Mouse (Mus musculus) cerebellum, postnatal 25 days (tissue): ENCODE measurements around the gene Timm10b.

Source experiments
- DNase-seq, 2 experiments: peaks; one replicate each; pipeline ENCODE4 v3.0.0; 2021; ENCODE audit warnings: mixed read lengths in 2 of 2

The Timm10b gene

GRCm38 (mm10) chr7:105639756-105640155 is at the start of gene Timm10b:
TSS of gene Timm10b (plus strand) at chr7:105640056.
- DNase-seq = no peak

- DNase-seq = no peak
These were observed 49.8 kb upstream of the Timm10b start for GRCm38 (mm10) chr7:105590097-105590496.

- DNase-seq = peak; percentile 73 to 87
These were observed 36.8 kb upstream of the Timm10b start for GRCm38 (mm10) chr7:105602860-105603623.

GRCm38 (mm10) chr7:105608467-105608866 is 31.4 kb upstream of the Timm10b start:
- no peak for DNase-seq

GRCm38 (mm10) chr7:105611767-105612166 is 28.1 kb upstream of the Timm10b start:
- DNase-seq = no peak

GRCm38 (mm10) chr7:105614400-105614799 is 25.5 kb upstream of the Timm10b start:
- DNase-seq = no peak

GRCm38 (mm10) chr7:105615720-105616119 is 24.1 kb upstream of the Timm10b start:
- DNase-seq = no peak

GRCm38 (mm10) chr7:105616561-105616960 is 23.3 kb upstream of the Timm10b start:
- no peak for DNase-seq

GRCm38 (mm10) chr7:105617810-105618209 is 22.0 kb upstream of the Timm10b start:
- no peak for DNase-seq

GRCm38 (mm10) chr7:105619701-105620100 is 20.2 kb upstream of the Timm10b start:
- DNase-seq = no peak

- DNase-seq = peak in 1 of 2 experiments; percentile 3
These were observed 18.8 kb upstream of the Timm10b start for GRCm38 (mm10) chr7:105621053-105621452.

- peak in 1 of 2 experiments; percentile 2 for DNase-seq
These were observed 18.1 kb upstream of the Timm10b start for GRCm38 (mm10) chr7:105621646-105622292.

- DNase-seq = peak; percentile 81 to 82
These were observed 14.5 kb upstream of the Timm10b start for GRCm38 (mm10) chr7:105625397-105625796.

GRCm38 (mm10) chr7:105628633-105629032 is 11.2 kb upstream of the Timm10b start:
- DNase-seq = peak in 1 of 2 experiments; percentile 48

- DNase-seq = peak; percentile 84
These were observed 7.3 kb upstream of the Timm10b start for GRCm38 (mm10) chr7:105632551-105632972.

- DNase-seq = peak; percentile 95 to 99
These were observed 6.6 kb upstream of the Timm10b start, which contains the start of gene Trim3 for GRCm38 (mm10) chr7:105633127-105633800. TSS of gene Trim3 (minus strand) at chr7:105633571.

- DNase-seq = no peak
These were observed 6.1 kb upstream of the Timm10b start for GRCm38 (mm10) chr7:105633801-105634135.

- peak in 1 of 2 experiments; percentile 9 for DNase-seq
These were observed 5.5 kb upstream of the Timm10b start for GRCm38 (mm10) chr7:105634272-105634920.

- DNase-seq = peak in 1 of 2 experiments; percentile 5
These were observed 4.1 kb upstream of the Timm10b start for GRCm38 (mm10) chr7:105635726-105636125.

- no peak for DNase-seq
These were observed 1.1 kb upstream of the Timm10b start for GRCm38 (mm10) chr7:105638776-105639175.

- DNase-seq = no peak
These were observed 552 bp upstream of the Timm10b start for GRCm38 (mm10) chr7:105639304-105639703.

GRCm38 (mm10) chr7:105640233-105640893 is 507 bp downstream of the Timm10b start, which contains the start of the genes Arfip2 and Gm45799:
TSS of gene Arfip2 (minus strand) at chr7:105640416.
TSS of gene Gm45799 (plus strand) at chr7:105640552.
- DNase-seq = peak; percentile 95 to 96
